Mouse (Mus musculus): ENCODE results near the gene Dusp19.
A peak's percentile ranks its signal among the peaks of the same experiment; 100 is the strongest.

The Dusp19 gene

DNA sequence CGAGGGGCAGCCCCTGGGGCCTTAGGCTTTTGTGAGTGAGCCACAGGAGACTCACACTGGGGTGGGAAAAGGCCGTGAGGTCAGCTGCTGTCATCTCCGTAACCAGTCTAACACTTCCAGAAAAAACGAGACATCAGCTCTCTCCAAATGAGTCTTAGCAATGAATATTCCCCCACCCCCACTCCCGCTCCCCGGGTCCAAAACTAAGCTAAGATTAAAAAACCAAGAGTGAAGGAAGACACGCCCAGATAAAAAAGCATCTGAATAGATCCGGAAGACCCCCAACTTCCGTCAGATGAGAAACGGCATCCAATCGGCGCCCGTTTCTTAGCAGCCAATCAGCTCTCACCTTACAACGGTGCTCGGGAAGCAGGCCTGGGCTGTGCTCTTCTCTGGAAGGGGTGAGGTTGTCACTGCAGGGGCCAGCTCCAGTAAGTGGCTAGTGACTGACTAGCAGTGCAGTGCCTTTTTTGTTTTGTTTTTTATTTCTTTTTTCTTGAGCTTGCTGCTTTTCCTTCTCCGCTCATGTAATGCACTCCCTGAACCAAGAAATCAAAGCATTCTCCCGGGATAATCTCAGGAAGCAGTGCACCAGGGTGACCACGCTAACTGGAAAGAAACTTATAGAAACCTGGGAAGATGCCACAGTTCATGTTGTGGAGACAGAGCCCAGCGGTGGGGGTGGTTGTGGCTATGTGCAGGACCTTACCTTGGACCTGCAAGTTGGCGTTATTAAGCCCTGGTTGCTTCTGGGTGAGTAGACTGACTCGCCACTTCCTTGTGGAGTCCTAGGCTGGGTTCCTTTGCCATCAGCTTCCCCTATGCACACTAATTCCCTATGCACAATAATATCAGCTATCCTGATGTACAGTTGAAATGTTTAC lies at the start of gene Dusp19, which contains the start of gene Nup35:
Gene Dusp19, plus strand, starts transcription at position 192 of the 884 bp plus-strand sequence.
Gene Nup35, plus strand, starts transcription at position 383 of the 884 bp plus-strand sequence.
- peak; percentile 97 for DNase-seq

DNA sequence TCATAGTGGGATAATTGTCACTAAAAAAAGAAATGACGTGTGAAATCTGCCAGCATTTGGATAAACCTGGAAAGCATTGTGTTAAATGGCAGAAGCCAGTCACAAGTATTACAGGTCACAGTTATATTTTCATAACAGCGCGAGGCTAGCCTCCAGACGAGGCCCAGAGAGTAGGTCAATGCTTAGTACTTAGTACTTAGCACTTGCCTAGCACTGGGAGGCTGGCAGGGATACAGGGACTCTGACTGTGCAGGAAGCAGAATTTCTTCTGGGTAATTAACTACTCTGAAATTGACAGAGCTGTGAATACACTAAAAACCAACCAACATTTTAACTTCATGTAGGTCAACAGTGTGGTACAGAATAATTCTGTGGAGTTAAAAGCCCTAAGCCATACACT lies 49.4 kb upstream of the Dusp19 start:
- DNase-seq: no peak

DNA sequence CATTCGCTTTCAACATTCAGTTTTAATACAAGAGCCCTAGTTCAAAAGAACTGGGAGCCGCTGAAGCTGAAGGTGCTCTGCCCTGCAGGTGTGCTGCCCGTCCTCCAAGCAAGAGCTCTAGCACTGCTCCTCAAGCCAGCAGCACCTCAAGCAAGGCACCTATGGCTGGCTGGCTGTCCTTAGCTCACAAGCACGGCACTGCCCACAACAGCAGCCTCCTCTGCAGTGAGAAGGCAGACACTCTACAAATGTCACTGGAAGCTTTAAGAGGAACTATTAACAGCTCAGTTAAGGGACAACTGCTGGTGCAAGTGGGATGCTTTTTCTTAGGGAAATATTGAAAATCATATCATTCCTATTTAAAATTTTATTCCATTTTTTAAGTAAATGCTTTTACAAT lies 46.2 kb upstream of the Dusp19 start:
- no peak for DNase-seq

DNA sequence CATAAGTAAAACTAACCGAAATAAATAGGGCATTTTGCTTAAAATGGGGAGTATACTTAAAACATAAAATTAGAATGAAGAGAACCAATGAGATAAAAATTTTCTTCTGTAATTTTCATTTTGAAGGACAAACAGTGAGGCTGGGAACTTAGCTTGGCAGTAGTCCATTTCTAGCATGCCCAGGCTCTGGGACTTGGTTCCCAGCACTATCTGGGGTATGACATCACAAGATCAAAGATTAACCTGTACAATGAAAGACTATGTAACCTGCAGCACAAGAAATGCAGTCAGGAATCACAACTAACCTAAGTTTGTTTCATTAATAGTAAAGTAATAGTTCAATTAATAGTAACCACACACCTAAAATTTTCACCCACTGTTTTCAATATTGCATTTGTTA lies 39.6 kb upstream of the Dusp19 start:
- no peak for DNase-seq

DNA sequence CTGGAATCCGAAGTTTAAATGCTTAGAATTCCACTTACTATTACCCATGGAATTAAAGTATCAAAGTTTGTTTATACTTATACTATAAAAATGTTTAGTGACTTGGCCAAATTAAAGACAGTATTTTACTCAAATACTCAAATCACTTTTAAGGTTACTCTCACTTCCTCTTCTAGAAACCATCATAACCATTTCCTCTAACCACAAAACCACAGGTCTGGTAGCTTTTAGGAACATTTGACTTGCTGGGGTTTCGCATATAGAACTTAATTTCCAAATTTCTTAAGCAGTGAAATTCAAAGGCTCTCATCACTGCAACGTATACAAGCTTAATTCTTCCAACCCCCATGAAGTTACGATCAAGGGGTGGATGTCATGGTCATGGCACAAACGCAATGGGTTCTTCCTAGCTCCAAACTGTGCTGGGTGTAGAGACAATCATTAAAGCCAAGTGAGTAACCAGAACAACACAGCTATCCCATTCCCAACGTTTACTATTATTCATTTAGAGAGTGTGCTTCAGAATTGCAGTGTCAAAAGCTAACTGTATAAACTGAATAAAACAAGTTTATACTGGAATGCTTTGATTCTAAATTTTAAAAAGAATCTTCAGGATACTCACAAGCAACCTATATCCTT lies 37.5 kb upstream of the Dusp19 start:
- no peak for DNase-seq

DNA sequence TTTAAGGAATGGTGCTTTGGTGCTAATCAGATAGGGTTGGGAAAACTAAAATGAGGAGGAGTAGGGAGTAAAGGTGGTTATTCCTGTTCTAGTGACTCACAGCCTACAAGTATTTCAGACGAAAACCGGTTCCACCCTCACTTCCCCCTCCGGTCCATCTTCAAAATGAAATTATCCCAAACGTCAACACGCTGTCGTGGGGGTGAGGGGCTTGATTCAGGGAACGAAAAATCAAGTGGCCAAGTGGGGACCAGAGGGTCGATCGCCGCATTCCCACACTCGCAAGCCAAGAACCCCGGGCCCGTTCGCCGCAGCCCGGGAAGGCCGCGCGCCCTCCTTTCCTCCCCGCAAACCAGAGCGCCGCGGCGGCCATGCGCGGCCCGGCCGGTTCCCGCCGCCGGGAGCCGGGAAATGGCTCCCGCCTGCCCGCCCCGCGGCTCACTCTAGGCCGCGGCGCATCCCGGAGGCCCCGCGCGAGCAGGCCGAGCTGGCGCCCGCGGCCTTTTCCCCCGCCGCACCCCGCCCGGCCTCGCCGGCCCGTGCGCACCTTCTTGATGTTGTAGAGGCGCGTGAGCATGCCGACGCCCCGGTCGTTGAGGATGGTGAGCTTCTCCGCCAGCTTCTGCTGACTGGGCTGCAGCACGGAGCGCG lies 36.4 kb upstream of the Dusp19 start:
- peak; percentile 39 for DNase-seq

DNA sequence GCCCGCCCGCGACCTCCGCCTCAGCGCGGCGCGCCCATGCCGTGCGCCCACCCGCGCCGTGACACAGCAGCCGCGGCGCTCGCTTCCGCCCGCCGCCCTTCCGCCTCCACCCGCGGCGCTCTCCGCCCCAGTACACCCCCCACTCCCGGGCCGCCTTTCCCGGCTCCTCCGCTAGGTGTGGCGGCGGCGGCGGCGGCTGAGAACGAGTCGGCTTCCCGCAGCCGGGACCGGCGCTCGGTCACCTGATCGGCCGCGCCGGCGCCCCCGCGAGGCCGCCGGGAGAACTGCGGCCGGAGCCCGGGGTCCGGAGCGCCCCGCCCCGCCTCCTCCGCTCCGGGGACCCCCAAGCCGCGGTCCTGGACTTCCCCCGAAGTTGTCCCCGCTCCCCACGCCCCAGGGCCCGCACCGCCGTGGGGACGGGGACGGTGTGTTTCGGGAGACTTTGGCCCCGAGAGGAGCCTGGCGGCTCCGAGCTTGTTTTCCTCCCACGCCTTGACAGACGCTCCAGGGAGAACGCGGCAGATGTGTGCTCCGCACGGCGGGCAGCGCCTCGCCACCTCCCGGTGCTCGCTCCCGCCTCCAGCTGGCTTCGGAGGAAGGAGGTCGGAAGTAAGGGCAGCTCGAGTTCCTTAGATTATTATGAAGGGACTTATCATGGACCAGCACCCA lies 35.7 kb upstream of the Dusp19 start, which contains the start of gene Nckap1:
Gene Nckap1, minus strand, starts transcription at position 338 of the 669 bp plus-strand sequence.
- DNase-seq: peak; percentile 93

DNA sequence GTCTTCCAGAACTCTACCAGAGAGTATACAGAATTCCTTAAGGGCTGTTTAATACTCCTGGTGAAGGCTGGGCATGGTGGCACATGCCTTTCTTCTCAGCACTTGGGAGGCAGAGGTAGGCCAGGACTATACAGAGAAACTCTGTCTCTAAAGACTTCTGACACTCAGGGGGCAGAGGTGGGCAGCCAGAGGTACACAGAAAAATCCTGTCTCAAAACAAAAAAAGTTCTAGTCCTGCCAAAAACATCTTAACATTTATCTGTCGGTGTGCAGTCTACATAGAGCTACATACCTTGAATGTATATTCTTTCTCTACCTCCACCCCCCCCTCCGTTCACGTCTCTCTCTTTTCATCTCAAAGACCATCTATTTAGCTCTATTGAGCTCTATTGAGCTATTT lies 34.5 kb upstream of the Dusp19 start:
- DNase-seq: no peak

DNA sequence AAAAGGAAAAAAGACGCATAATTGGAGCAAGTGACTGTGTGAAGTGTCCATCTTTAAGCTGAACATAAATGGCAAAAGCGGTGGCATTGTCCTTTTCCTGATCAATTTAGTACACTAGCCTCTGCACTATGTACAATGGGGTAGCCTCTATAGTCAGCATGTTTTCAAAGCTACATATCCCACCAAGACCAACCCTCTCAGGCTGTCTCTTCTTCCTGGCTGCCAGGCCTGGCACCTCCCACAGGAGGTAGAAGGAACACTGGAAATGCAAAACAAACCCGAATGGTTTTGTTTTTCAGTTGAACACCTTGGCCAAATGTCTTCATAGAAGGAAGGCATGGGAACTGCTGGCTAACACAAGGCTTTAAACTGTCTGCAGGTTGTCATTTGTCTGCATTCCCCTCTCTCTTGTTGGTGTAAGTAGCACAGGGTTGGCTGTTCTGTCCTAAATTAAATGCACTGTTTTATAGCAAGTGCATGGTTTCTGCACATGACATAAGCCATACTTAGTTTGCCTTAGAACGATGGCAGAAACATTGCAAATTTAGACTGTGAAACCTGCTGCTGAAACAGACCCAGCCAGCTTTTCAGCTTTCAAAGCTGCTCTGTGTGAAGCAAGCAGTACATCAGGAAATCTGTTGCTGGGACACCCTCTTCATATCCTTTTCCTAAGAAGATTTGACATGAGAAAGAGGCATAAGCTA lies 22.5 kb upstream of the Dusp19 start:
- no peak for DNase-seq

DNA sequence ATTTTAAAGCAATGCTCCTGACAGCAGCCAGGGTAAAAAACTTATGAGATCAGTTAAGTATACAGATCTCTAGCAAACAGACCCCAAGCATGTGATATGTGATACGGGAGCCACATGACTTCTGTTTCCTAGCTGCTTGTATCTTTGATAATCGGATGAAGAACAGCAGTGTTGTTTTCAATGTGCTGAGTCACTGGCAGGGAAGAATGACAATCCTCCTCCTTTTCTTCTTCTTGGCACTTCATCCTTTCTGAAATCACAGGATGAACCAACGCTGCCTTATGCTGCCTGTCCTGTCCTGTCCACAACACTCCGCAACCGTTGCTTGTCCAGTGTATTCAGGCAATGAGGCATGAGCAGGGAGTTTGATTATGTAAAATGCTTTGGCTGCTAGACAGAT lies 19.9 kb upstream of the Dusp19 start:
- no peak for DNase-seq

DNA sequence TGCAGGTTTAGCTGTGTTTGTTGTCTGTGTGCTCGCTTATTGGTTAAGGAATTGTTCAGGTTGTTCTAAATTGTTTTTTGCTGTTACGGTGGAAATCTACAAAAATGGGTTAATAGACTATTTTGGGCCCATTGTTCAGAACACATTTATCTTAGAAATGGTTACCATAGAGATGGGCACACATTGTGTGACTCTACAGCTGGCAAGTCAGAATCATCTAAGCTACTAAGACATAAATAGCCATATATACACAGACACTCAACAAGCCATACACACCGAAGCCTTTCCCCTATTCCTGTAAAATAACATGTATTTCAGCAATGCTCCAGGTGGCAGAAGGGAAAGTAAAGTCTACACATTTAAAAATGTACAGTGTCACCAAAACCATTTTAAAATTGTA lies 17.0 kb upstream of the Dusp19 start:
- DNase-seq: no peak

DNA sequence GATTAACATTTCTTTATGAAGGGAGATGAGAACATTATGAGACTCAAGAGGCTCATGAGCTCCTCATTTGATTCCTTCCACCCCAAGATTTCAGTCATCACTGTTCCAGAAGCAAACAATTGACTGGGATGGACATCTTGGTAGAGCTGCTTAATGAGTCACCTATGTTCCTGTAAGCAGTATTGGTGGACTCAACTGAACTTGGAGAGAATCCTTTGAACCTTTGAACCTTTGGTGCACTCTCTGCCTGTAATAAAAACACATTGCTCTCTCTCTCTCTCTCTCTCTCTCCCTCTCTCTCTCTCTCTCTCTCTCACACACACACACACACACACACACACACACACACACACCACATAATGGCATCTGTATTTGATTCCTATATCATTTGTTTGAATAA lies 16.2 kb upstream of the Dusp19 start:
- DNase-seq: no peak

DNA sequence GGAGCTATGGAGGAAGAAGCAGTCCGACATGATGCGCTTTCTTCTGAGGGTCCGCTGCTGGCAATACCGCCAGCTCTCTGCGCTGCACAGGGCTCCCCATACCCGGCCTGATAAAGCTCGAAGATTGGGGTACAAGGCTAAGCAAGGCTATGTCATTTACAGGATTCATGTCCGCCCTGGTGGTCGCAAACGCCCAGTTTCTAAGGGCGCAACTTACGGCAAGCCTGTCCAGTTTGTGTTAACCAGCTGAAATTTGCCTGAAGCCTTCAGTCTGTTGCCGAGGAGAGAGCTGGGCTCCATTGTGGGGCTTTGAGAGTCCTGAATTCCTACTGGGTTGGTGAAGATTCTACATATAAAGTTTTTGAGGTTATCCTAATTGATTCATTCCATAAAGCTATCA lies 14.1 kb upstream of the Dusp19 start:
- DNase-seq: no peak

DNA sequence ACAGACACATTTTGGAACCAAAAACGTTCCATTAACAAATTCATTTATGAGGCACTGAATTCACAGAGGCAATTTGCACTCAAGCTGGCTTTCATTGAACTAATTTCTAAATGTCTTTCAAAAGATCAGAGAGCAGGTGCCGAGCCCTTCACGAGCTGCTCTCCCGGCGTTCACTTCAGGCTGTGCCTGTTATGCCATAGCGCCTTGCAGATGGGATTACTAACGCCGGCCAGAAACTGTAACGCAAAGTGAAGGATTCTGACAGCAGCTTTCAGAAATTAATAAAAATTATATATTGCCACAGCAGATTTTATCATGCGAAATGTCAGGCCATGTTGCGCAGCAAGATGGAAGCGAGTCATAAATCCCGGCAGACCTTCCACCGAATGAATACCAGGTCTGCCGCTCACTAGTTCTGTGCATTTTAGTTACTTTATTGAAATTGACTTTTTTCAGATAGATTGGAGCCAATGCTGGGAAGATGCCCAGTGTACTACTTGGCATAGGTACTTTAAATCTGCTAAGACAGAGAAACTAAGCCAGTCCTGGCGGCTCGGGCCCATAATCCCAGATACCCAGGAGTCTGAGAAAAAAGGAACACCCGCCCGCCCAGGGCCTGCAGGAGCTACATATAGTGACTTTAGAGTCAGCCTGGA lies 12.9 kb upstream of the Dusp19 start:
- no peak for DNase-seq

DNA sequence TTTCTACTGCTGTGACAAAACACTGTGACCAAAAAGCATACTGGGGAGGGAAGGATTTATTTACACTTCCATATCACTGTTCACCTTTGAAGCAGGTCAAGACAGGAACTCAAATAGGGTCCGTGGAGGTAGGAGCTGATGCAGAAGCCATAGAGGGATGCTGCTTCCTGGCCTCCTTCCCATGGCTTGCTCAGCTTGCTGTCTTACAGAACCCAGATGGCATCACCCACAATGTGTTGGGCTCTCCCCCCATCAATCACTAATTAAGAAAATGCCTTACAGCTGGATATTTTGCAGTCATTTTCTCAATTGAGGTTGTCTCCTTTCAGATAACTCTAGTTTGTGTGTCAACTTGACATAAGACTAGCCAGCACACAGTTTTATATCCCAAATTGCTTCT lies 4.6 kb upstream of the Dusp19 start:
- DNase-seq: no peak

DNA sequence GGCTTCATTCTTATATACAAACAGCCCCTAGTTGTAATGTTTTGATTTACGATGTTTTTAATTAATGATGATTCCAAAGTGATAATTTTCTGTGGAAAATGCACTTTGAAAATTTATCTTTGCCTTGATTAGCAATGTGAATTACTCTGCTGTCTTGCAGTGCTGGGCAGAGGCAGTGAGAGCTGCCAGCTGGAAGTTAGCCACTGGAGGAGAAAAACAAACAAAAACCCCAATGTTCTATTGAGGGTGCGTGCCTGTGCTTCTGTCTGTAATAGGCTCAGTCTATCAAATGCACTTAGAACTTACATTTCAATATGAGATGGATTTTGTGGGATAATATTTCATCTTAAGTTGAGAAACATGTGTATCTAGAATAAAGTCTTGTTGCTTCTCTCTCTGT lies 4.0 kb upstream of the Dusp19 start:
- peak; percentile 5 for DNase-seq

DNA sequence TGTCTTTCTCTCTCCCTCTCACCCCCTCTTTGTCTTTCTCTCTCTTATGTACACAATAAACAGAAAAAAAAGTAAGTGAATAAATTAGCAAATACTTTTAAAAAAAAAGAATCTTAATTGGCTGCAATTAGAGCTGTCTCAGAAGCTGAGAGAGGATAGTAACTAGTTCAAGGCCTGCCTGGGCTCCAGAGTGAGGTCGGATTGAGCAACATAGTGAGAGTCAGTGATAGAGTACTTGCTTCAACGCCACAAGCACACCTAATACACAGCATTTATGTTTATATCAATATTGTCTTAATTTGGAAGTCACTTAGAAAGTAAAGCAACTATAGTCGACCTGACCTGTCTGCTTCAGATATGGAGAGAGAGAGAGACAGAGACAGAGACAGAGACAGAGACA lies 2.1 kb downstream of the Dusp19 start:
- DNase-seq: no peak

DNA sequence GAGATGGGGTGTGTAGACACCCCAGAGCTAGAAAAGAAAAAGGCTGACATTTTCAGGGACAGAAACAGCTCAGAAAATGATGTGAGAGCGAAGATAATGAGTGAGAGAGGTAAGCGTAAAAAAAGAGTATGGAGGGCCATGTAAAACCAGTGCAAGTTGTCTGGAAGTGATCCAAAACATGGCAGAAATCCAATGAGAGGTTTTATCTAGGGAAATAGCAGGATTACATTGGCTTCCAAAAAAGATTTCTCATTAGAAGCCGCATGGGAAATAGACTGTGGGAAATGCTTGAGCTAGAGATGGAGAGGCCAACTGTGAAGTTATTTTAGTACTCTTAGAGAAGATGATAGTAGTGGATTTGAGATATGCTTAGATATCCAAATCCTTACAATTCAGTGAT lies 5.1 kb downstream of the Dusp19 start:
- no peak for DNase-seq

DNA sequence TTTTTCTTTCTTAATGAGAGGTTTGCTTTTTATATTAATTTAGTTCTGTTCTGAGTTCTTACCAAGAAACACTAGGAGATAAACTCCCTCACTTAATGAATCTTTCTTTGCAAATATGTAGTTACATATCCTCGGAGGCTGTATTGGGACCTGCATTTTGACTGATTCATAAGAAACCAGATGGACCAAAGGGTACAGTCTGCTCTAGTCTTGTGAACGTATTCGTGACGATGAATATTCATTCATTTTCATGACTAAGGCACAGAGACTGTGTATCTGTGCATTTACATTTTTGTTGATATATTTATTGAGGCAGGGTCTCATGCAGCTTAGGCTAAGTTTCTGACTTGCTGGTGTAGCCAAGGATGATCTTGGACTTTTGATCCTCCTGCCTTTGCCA lies 7.7 kb downstream of the Dusp19 start:
- no peak for DNase-seq

DNA sequence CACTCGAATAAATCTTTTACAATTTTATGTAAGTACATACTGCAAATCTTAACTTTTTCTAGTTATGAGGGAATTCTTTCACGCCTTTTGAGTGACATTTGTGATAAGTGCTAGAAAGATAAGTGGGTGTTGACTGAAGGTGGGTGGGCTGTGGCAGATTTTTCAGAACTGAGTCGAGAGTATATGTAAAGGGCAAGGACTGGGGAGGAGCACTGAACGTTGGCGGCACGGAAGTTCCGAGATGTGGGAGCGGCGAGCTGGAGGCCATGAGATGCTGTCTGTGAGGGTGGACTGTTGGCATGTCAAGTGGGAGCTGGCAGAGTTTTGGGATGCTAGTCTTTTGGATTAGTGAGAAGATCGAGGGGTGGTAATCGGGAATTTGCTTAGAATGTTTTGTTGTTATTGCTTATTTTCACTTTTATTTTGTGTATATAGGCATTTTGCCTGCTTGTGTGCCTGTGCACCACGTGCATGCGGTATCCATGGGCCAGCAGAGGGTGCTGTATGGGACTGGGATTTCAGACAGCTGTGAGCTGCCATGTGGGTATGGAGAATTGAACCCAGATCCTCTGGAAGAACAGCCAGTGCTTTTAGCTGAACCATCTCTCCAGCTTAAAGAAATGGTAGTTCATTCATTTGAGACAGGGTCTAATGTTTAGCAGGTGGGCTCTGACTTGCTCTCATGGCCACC lies 15.6 kb downstream of the Dusp19 start:
- DNase-seq: no peak

Measured in lung, postnatal 10 days (tissue).